Mouse (Mus musculus): Measurements from ENCODE around the gene Soat2. TPM values are rescaled to one million over a fixed set of nuclear protein-coding genes. Genes with fewer than 3 reads are reported as not detected.

Gene Soat2
- polyA plus RNA-seq, 1 experiment = 0.18 TPM

DNA sequence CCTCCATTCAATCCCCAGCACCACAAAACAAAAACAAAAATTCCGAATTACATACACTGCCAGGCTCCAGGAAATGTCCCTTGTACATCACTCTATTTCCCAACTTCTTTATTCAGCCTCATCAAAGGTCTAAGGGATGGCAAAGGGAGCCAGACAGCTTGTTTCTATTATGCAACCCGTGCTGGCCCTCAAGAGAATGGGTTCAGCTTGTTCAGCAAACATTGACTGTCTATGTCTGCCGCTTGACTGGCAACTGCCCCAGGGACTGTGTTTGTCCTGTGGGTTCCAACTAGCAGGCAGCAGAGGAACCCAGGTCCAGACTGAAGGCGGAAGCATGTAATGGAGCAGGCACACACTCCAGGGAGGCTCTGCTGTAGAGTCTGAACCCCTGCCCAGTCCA lies 48.5 kb downstream of the Soat2 start:
- TF ChIP-seq POLR2A (IDR thresholded peaks at IDR 0.05; ENCODE audit: borderline replicate concordance, extremely low read depth, insufficient read depth, insufficient read length, poor library complexity, severe bottlenecking) (no peak), CTCF (IDR thresholded peaks at IDR 0.05; ENCODE audit: borderline replicate concordance, extremely low read depth, insufficient read depth, insufficient read length) (no peak)

DNA sequence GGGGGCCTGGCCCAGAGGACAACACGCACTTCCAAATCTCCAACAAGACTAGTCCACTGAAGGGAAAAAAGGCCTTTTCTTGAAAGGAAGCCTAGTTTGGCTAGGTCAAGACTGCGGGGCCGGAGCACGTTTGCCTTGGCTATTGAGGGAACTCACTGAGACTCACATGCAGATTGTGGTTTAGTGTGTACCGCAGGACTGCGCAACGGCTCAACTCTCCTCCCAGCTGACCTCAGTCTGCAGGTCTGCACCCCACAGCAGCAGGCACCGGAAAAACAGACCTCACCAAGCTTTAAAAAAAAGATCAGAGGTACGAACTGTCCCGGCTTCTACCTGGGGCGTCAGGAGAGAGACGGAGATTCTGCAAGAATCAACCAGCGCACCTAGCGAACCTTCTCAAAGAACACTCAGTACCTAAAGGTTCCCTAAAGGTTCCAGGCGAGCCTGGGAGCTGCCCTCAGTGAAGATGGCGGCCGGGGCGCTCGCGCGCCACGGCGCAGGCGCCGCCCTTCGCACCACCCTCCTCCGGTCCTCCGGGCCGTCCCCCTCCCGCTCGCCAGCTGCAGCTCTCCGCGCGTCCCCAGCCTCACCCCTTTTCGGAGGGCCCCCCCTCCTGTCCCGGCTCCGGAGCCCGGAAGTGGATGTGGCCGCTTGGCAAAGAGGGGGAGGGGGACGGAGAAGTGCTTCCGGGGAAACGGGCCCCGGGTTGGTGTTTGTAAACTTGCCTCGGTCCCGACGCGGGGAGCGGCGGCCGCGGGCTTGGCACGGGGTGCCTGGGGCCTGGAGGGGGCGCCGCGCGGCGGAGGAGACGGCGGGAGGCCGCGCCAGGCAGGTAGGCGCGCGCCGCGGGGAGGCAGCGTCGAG lies 52.9 kb downstream of the Soat2 start, which contains the start of gene Zfp740:
TSS of gene Zfp740 (plus strand) at position 279 of the 864 bp plus-strand sequence.
- DNase-seq (ENCODE audit: low read depth) = peak; percentile 99
- TF ChIP-seq CTCF (IDR thresholded peaks at IDR 0.05; ENCODE audit: borderline replicate concordance, extremely low read depth, insufficient read depth, insufficient read length) = no peak
- peak; percentile 46 for TF ChIP-seq POLR2A (IDR thresholded peaks at IDR 0.05; ENCODE audit: borderline replicate concordance, extremely low read depth, insufficient read depth, insufficient read length, poor library complexity, severe bottlenecking)

More for the DNA sequence above, 48.5 kb downstream of the Soat2 start:
- DNase-seq (ENCODE audit: low read depth) = no peak

DNA sequence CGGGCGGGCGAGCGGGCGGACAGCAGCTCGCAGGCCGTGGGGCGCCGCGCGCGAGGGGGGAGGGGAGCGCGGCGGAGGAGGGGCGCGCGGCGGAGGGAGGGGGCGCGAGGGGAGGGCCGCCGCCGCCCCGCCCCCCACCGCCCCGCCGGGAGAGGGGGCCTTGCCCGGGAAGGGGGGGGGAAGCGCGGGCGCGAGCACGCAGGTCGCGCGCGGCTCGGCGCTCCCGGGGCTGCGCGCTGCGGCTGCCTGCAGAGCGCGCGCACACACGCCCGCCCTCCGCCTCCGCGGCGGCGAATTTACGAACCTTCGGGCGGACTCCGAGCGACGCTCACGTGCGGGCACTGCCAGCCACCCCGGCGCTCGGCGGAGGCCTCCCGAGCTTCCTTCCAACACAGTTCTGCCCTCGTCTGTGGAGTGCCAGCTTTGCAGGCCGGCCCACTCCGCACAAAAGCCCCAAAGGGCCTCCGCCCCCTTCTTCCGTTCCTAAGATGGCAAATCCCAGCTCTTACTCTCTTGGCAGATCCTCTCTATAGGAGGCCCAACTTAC lies 53.6 kb downstream of the Soat2 start:
- peak; percentile 88 for DNase-seq (ENCODE audit: low read depth)
- TF ChIP-seq POLR2A (IDR thresholded peaks at IDR 0.05; ENCODE audit: borderline replicate concordance, extremely low read depth, insufficient read depth, insufficient read length, poor library complexity, severe bottlenecking) (no peak; the same call in 1 of the 2 replicates), CTCF (IDR thresholded peaks at IDR 0.05; ENCODE audit: borderline replicate concordance, extremely low read depth, insufficient read depth, insufficient read length) (no peak)

DNA sequence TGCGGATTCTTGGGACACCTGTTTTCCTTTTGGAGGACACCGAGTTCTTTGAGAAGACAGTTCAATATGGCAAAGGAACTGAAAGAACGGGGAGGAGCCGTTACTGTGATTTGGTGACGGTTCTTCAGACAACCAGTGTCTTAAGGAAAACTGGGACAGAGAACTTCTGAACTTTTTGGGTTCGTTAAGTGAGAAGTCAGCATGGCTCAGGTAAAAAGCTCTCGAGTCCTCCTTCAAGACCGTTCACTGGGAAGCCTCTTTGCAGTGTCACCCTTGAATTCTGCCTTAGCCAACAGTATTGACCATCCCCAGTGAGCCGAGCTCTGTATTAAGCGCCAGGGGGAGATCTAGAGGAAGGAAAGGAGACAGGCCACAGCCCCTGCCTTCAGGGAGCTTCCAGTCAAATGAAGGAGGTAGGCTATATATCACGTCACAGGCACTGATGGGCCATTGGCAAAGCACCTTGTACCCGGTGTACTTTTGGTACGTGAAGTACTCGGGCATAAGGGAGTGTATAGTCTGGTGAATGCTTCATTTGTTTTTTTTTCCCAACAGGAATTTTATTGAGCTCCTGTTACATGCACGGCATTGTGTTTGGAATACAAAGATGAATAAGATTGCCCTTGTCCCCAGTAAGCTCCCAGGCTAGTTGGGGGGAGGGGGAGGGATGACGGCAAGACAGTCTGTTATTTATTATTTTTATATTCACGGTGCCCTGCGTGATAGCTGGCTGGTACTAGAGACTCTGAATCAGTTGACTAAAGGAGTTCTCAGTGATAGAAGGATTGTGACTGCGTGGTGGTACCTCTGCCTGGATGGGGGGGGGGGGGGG lies 54.6 kb downstream of the Soat2 start, which contains the start of gene Csad:
TSS of gene Csad (minus strand) at position 51 of the 832 bp plus-strand sequence.
- no peak for TF ChIP-seq CTCF (IDR thresholded peaks at IDR 0.05; ENCODE audit: borderline replicate concordance, extremely low read depth, insufficient read depth, insufficient read length)
- TF ChIP-seq POLR2A (IDR thresholded peaks at IDR 0.05; ENCODE audit: borderline replicate concordance, extremely low read depth, insufficient read depth, insufficient read length, poor library complexity, severe bottlenecking) = no peak
- peak; percentile 42 for DNase-seq (ENCODE audit: low read depth)

DNA sequence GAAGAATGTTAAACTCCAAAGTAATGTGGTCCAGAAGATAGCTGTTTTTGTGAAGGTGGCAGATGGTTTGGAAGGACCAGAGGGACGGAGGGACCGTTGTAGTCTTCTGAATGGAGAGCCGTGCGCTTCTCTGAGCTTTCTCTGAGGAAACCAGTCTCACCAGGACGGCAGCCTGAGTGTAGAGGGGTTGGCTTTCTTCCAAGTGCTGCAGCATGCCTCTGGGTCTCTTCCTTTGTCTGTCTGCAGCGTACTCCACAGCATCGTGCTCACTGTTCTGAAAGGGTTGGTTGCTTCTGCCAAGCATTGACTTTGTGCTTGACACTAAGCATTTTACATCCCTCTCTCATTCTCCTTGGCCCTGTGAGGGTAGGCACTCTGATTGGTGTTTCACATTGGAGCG lies 55.5 kb downstream of the Soat2 start:
- peak; percentile 94 for DNase-seq (ENCODE audit: low read depth)
- TF ChIP-seq POLR2A (IDR thresholded peaks at IDR 0.05; ENCODE audit: borderline replicate concordance, extremely low read depth, insufficient read depth, insufficient read length, poor library complexity, severe bottlenecking) (no peak), CTCF (IDR thresholded peaks at IDR 0.05; ENCODE audit: borderline replicate concordance, extremely low read depth, insufficient read depth, insufficient read length) (no peak)

DNA sequence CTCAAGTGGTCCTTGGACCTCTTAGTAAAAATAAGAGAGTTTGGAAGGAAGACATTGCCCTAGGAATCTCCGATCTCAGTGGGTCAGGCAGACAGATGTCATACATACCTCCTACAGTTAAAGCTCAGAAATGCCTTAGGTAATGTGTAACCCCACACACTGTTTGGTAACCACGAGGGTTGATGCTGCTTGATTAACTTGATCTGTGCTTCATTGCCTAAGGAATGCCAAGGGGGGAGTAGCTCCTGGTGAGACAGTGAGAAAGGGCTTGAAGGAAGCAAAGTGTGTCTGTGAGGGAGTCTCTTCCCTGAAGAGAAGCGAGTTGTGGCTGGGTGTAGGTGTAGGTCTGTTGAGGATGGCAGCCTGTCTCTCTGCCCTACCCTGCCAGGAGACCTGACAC lies 57.0 kb downstream of the Soat2 start:
- no peak for DNase-seq (ENCODE audit: low read depth)
- no peak for TF ChIP-seq CTCF (IDR thresholded peaks at IDR 0.05; ENCODE audit: borderline replicate concordance, extremely low read depth, insufficient read depth, insufficient read length)
- TF ChIP-seq POLR2A (IDR thresholded peaks at IDR 0.05; ENCODE audit: borderline replicate concordance, extremely low read depth, insufficient read depth, insufficient read length, poor library complexity, severe bottlenecking) = no peak

DNA sequence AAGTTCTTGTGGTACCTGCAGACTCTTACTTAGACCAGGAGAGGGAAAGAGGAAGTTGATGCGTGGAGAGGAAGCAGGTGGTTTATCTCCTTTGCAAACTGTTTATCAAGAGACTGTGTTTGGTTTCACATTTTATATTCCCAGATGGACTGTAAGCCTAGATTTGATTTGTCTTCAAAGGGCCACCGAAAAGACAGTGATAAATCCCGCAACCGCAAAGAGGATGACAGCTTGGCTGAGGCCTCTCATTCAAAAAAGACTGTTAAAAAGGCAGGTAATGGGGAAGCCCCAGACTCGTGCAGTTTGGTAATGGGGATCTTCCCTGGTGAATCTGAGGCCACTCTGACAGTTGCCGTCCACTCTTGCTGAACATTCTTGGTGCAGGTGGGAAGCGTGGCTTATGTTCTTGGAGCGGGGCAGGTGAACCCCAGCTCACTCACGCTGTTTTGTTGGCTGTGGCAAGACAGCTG lies 57.8 kb downstream of the Soat2 start:
- TF ChIP-seq CTCF (IDR thresholded peaks at IDR 0.05; ENCODE audit: borderline replicate concordance, extremely low read depth, insufficient read depth, insufficient read length) = no peak
- no peak for DNase-seq (ENCODE audit: low read depth)

DNA sequence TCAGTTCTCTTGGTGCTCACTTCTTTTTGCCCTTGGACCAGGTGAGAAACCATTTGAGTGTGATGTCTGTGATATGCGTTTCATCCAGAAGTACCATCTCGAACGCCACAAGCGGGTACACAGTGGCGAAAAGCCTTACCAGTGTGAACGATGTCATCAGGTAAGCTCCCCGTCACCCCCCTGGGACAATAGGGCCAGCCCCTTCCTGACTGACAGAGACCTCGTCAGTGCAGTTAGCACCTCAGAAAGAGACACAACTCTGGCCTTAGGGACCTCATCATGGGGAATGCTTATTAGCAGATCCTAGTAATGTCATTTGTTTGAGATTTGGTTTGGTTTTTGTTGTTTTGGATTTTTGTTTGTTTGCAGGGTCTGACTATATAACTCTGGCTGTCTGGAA lies 58.8 kb downstream of the Soat2 start:
- no peak for DNase-seq (ENCODE audit: low read depth)
- TF ChIP-seq POLR2A (IDR thresholded peaks at IDR 0.05; ENCODE audit: borderline replicate concordance, extremely low read depth, insufficient read depth, insufficient read length, poor library complexity, severe bottlenecking) (no peak), CTCF (IDR thresholded peaks at IDR 0.05; ENCODE audit: borderline replicate concordance, extremely low read depth, insufficient read depth, insufficient read length) (no peak)

DNA sequence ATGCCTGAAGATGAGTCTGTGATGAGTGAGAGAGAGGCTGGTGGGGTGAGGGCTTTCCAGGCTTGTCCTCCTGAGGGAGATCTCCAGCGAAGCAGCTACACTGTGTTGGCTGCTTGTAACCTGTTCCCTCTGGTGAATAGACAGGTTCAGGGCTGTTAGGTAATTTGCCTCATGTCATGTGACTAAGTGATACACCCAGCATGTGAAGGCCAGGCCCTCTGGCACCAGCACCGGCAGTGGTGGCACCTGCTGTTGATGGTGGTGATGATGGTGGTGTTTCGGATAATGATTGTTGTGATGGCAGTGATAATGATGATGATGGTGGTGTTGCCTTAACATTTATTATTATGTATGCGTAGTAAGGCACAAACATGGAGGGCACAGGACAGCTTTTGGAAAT lies 60.5 kb downstream of the Soat2 start:
- TF ChIP-seq CTCF (IDR thresholded peaks at IDR 0.05; ENCODE audit: borderline replicate concordance, extremely low read depth, insufficient read depth, insufficient read length) (no peak), POLR2A (IDR thresholded peaks at IDR 0.05; ENCODE audit: borderline replicate concordance, extremely low read depth, insufficient read depth, insufficient read length, poor library complexity, severe bottlenecking) (no peak)
- DNase-seq (ENCODE audit: low read depth) = no peak

DNA sequence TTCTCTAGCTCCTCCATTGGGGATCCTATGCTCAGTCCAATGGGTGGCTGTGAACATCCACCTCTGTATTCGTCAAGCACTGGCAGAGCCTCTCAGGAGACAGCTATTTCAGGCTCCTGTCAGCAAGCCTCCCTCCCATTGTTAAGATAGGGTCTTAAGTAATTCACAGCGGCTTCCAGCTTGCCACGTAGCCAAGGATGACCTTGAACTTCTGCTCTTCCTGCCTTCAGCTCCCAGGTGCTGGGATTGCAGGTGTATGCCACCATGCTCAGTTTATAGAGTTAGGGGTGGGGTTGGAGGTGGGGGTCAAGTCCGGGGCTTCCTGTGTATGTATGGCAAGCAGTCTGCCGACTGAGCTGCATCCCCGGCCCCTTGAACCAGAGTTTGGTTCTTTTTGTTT lies 61.6 kb downstream of the Soat2 start:
- DNase-seq (ENCODE audit: low read depth) = no peak
- TF ChIP-seq CTCF (IDR thresholded peaks at IDR 0.05; ENCODE audit: borderline replicate concordance, extremely low read depth, insufficient read depth, insufficient read length) (no peak), POLR2A (IDR thresholded peaks at IDR 0.05; ENCODE audit: borderline replicate concordance, extremely low read depth, insufficient read depth, insufficient read length, poor library complexity, severe bottlenecking) (no peak)

Other genes with a start within 250 kb of the Soat2 start
- 2.3 and 2.6 TPM in 2 replicates for gene Krt4, start 225.8 kb upstream of the Soat2 start, polyA plus RNA-seq (2012; rRNA removed)
- gene Krt79, start 210.2 kb upstream of the Soat2 start, polyA plus RNA-seq (2012; rRNA removed) = 0.10 and 0.23 TPM in 2 replicates
- gene Krt78, start 196.2 kb upstream of the Soat2 start, polyA plus RNA-seq (2012; rRNA removed) = 0.03 TPM in 1 of 2 replicates, not detected in the other
- gene Krt8, start 146.0 kb upstream of the Soat2 start, polyA plus RNA-seq (2012; rRNA removed) = 2.0 and 3.7 TPM in 2 replicates
- 1.9 and 3.9 TPM in 2 replicates for gene Krt18, start 122.3 kb upstream of the Soat2 start, polyA plus RNA-seq (2012; rRNA removed)
- 123 and 173 TPM in 2 replicates for gene Eif4b, start 76.8 kb upstream of the Soat2 start, polyA plus RNA-seq (2012; rRNA removed)
- gene Tns2, start 50.1 kb upstream of the Soat2 start, polyA plus RNA-seq (2012; rRNA removed) = 10.2 and 18.8 TPM in 2 replicates
- 63.8 and 64.6 TPM in 2 replicates for gene Spryd3, start 14.3 kb upstream of the Soat2 start, polyA plus RNA-seq (2012; rRNA removed)
- gene Igfbp6, start 6.2 kb upstream of the Soat2 start, polyA plus RNA-seq (2012; rRNA removed) = 0.57 and 0.83 TPM in 2 replicates
- gene Zfp740, start 52.7 kb downstream of the Soat2 start, polyA plus RNA-seq (2012; rRNA removed) = 91.1 and 96.5 TPM in 2 replicates
- gene Csad, start 54.2 kb downstream of the Soat2 start, polyA plus RNA-seq (2012; rRNA removed) = 45.4 and 50.8 TPM in 2 replicates
- gene Itgb7, start 81.4 kb downstream of the Soat2 start, polyA plus RNA-seq (2012; rRNA removed) = 0.30 and 0.40 TPM in 2 replicates
- gene Rarg, start 107.0 kb downstream of the Soat2 start, polyA plus RNA-seq (2012; rRNA removed) = 9.1 and 11.0 TPM in 2 replicates
- gene Gm9918, start 120.0 kb downstream of the Soat2 start, polyA plus RNA-seq (2012; rRNA removed) = 0.18 and 0.23 TPM in 2 replicates
- gene Mfsd5, start 128.9 kb downstream of the Soat2 start, polyA plus RNA-seq (2012; rRNA removed) = 48.7 and 53.6 TPM in 2 replicates
- 11.3 and 12.6 TPM in 2 replicates for gene Espl1, start 145.7 kb downstream of the Soat2 start, polyA plus RNA-seq (2012; rRNA removed)
- 303 and 362 TPM in 2 replicates for gene Pfdn5, start 175.6 kb downstream of the Soat2 start, polyA plus RNA-seq (2012; rRNA removed)
- gene Myg1, start 181.2 kb downstream of the Soat2 start, polyA plus RNA-seq (2012; rRNA removed) = 109 and 137 TPM in 2 replicates
- 33.6 and 49.2 TPM in 2 replicates for gene Aaas, start 200.2 kb downstream of the Soat2 start, polyA plus RNA-seq (2012; rRNA removed)
- 0.69 and 4.1 TPM in 2 replicates for gene Sp7, start 216.7 kb downstream of the Soat2 start, polyA plus RNA-seq (2012; rRNA removed)

All from brain, embryonic 14.5 days (tissue).